Mouse (Mus musculus): Measurements from ENCODE around the gene Anapc10. TPM values are rescaled to one million over a fixed set of nuclear protein-coding genes. Genes with fewer than 3 reads are reported as not detected.
"Not testable (repeated sequence)": the region's sequence is repeated elsewhere in the genome, so short reads cannot be mapped to it uniquely, and the experiment has no call there.

Gene Anapc10
- total RNA-seq (2012; rRNA removed) = 11.0 and 16.5 TPM in 2 replicates

- in situ Hi-C loops (cut with MboI; ENCODE audit: low sequenced_read_pairs in 2 of 2, unreplicated experiment in 2 of 2) = no loop called here
Measured at GRCm38 (mm10) chr8:79711064-79711961, at the start of gene Anapc10, which contains the start of gene Abce1. Gene Anapc10, plus strand, starts transcription at chr8:79711820. Gene Abce1, minus strand, starts transcription at chr8:79711740.

GRCm38 (mm10) chr8:79676461-79676860, 35.2 kb upstream of the Anapc10 start:
- TF ChIP-seq ZC3H11A (IDR thresholded peaks at IDR 0.05; ENCODE audit: borderline replicate concordance, low read depth, low read length) = no peak
- no peaks in the 10 kb centered on the region for H3K9me3 ChIP-seq (ENCODE audit: control insufficient read depth, insufficient read depth, low read depth, low read length)
- H3K27ac ChIP-seq (ENCODE audit: insufficient read depth, low read depth, low read length, poor library complexity, severe bottlenecking) = no peak overlapping the region
- no peak overlapping the region for H3K9ac ChIP-seq (ENCODE audit: insufficient read depth, low read depth, low read length, poor library complexity, severe bottlenecking)
- H3K36me3 ChIP-seq (ENCODE audit: control insufficient read depth, insufficient read depth, low read length, poor library complexity, severe bottlenecking) = peaks cover 19% of the 10 kb centered on the region
- DNase-seq (ENCODE audit: low read depth, low spot score) = no peak
- H3K4me1 ChIP-seq (ENCODE audit: control insufficient read depth in 2 of 2, insufficient read depth in 2 of 2, low read length in 2 of 2, poor library complexity in 1 of 2) = peaks cover 0 to 2% of the 10 kb centered on the region in 2 experiments; a peak in 1 of 4 replicates
- H3K4me3 ChIP-seq (ENCODE audit: insufficient read depth in 1 of 2, low read depth in 1 of 2, low read length in 2 of 2, poor library complexity in 1 of 2, severe bottlenecking in 1 of 2) = no peak overlapping the region
- in situ Hi-C loops (cut with MboI; ENCODE audit: low sequenced_read_pairs in 2 of 2, unreplicated experiment in 2 of 2) = loop anchor here in 1 of 2 experiments (25.0 kb wide), 1 partner anchor 1061 kb away; the partner anchor contains the start of gene Smarca5

More at GRCm38 (mm10) chr8:79711064-79711961, at the start of gene Anapc10, which contains the start of gene Abce1:
- TF ChIP-seq CHD2 (IDR thresholded peaks at IDR 0.05; ENCODE audit: low read depth, low read length) = peak; percentile 59; the same call in 1 of the 2 replicates
- TF ChIP-seq HCFC1 (IDR thresholded peaks at IDR 0.05; ENCODE audit: borderline replicate concordance, insufficient read depth, low read length) = peak; percentile 88
- TF ChIP-seq MAFK (IDR thresholded peaks at IDR 0.05; ENCODE audit: insufficient read depth, low read depth, low read length) = no peak
- peak; percentile 50; the same call in 1 of the 2 replicates for TF ChIP-seq ZC3H11A (IDR thresholded peaks at IDR 0.05; ENCODE audit: borderline replicate concordance, low read depth, low read length)
- no peak for TF ChIP-seq ZNF384 (IDR thresholded peaks at IDR 0.05; ENCODE audit: low read depth, low read length)
- peak within 1 kb of the TSS; percentile 67 for H3K27ac ChIP-seq (ENCODE audit: insufficient read depth, low read depth, low read length, poor library complexity, severe bottlenecking)
- peak within 1 kb of the TSS; percentile 96 for H3K9ac ChIP-seq (ENCODE audit: insufficient read depth, low read depth, low read length, poor library complexity, severe bottlenecking)
- no peaks in the 10 kb centered on the region for H3K9me3 ChIP-seq (ENCODE audit: control insufficient read depth, insufficient read depth, low read depth, low read length)
- H3K36me3 ChIP-seq (ENCODE audit: control insufficient read depth, insufficient read depth, low read length, poor library complexity, severe bottlenecking) = peaks cover 6% of the 10 kb centered on the region
- H3K4me1 ChIP-seq (ENCODE audit: control insufficient read depth in 2 of 2, insufficient read depth in 2 of 2, low read length in 2 of 2, poor library complexity in 1 of 2) = peaks cover 0 to 2% of the 10 kb centered on the region in 2 experiments; a peak in 1 of 4 replicates
- DNase-seq (ENCODE audit: low read depth, low spot score) = peak; percentile 99
- H3K4me3 ChIP-seq (ENCODE audit: insufficient read depth in 1 of 2, low read depth in 1 of 2, low read length in 2 of 2, poor library complexity in 1 of 2, severe bottlenecking in 1 of 2) = peak within 1 kb of the TSS; percentile 90 to 98

DNA sequence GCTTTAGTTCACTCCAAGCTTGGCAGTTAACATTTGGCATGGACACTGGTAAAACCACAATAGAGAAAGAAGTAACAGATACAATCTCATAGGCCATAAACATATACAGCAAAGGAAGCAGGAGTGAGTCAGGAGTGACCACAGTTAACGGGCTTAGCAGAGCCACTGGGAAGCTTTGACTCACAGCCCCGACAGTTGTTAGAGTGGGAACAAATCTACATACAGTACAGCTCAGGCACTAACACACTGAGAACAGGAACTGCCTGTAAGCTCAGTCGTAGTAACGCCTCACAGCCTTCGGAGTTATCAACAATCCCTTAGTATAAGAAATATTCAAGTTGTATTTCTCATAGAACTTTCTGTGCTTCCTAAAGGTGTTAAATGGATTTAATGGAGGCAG, 32.6 kb upstream of the Anapc10 start:
- H3K9ac ChIP-seq (ENCODE audit: insufficient read depth, low read depth, low read length, poor library complexity, severe bottlenecking) = no peak overlapping the region
- H3K27ac ChIP-seq (ENCODE audit: insufficient read depth, low read depth, low read length, poor library complexity, severe bottlenecking) = no peak overlapping the region
- in situ Hi-C loops (cut with MboI; ENCODE audit: low sequenced_read_pairs in 2 of 2, unreplicated experiment in 2 of 2) = loop anchor here in 1 of 2 experiments (25.0 kb wide), 1 partner anchor 1058 kb away; the partner anchor contains the start of gene Smarca5
- TF ChIP-seq CHD2 (IDR thresholded peaks at IDR 0.05; ENCODE audit: low read depth, low read length) (no peak), ZC3H11A (IDR thresholded peaks at IDR 0.05; ENCODE audit: borderline replicate concordance, low read depth, low read length) (no peak), MAFK (IDR thresholded peaks at IDR 0.05; ENCODE audit: insufficient read depth, low read depth, low read length) (no peak), HCFC1 (IDR thresholded peaks at IDR 0.05; ENCODE audit: borderline replicate concordance, insufficient read depth, low read length) (no peak), ZNF384 (IDR thresholded peaks at IDR 0.05; ENCODE audit: low read depth, low read length) (no peak)
- H3K4me3 ChIP-seq (ENCODE audit: insufficient read depth in 1 of 2, low read depth in 1 of 2, low read length in 2 of 2, poor library complexity in 1 of 2, severe bottlenecking in 1 of 2) = no peak overlapping the region
- no peak for DNase-seq (ENCODE audit: low read depth, low spot score)
- no peaks in the 10 kb centered on the region for H3K9me3 ChIP-seq (ENCODE audit: control insufficient read depth, insufficient read depth, low read depth, low read length)
- H3K36me3 ChIP-seq (ENCODE audit: control insufficient read depth, insufficient read depth, low read length, poor library complexity, severe bottlenecking) = peaks cover 7% of the 10 kb centered on the region
- peaks cover 0 to 2% of the 10 kb centered on the region in 2 experiments; a peak in 1 of 4 replicates for H3K4me1 ChIP-seq (ENCODE audit: control insufficient read depth in 2 of 2, insufficient read depth in 2 of 2, low read length in 2 of 2, poor library complexity in 1 of 2)

DNA sequence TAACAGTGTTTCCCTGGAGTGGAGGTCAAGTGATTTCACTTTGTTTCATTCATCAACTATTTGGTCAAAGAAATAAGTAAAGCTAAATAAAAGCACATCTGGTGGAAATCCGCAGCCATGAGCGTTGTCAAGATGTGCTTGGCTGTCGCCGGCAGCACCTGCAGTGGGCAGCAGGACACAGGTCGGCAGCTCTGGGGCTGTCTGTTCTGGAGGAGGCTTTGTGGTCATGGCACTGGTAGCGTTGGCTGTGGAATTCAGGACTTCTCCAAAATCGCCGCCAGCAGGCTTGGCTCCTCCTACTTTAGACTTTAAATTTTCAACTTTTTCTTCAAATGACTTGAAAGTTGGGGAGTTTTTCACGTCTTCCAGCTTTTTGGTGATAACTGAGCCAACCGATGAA, 31.5 kb upstream of the Anapc10 start:
- not testable (repeated sequence) for DNase-seq (ENCODE audit: low read depth, low spot score); H3K9me3 ChIP-seq (ENCODE audit: control insufficient read depth, insufficient read depth, low read depth, low read length); H3K4me1 ChIP-seq (ENCODE audit: control insufficient read depth in 2 of 2, insufficient read depth in 2 of 2, low read length in 2 of 2, poor library complexity in 1 of 2); H3K27ac ChIP-seq (ENCODE audit: insufficient read depth, low read depth, low read length, poor library complexity, severe bottlenecking); H3K9ac ChIP-seq (ENCODE audit: insufficient read depth, low read depth, low read length, poor library complexity, severe bottlenecking); H3K36me3 ChIP-seq (ENCODE audit: control insufficient read depth, insufficient read depth, low read length, poor library complexity, severe bottlenecking)
- in situ Hi-C loops (cut with MboI; ENCODE audit: low sequenced_read_pairs in 2 of 2, unreplicated experiment in 2 of 2) = loop anchor here in 1 of 2 experiments (25.0 kb wide), 1 partner anchor 1057 kb away; the partner anchor contains the start of gene Smarca5
- peak overlapping the region in 1 of 2 experiments; percentile 53; a peak in 2 of 4 replicates for H3K4me3 ChIP-seq (ENCODE audit: insufficient read depth in 1 of 2, low read depth in 1 of 2, low read length in 2 of 2, poor library complexity in 1 of 2, severe bottlenecking in 1 of 2)

All from ES-E14 (cell line).